Mouse (Mus musculus): ENCODE data around the gene Prss36. TPM values are rescaled to one million over a fixed set of nuclear protein-coding genes. Genes with fewer than 3 reads are reported as not detected.

Prss36 gene
- total and polyA plus RNA-seq, 3 experiments: 6.1 to 8.3 (median 7.7) TPM

- DNase-seq (ENCODE audit: extremely low read depth): peak; percentile 45
- Histone ChIP-seq H3K9ac (ENCODE audit: insufficient read depth, low read depth) (no peak overlapping the region), H3K79me2 (replicated peaks; ENCODE audit: control insufficient read depth, extremely low read depth, insufficient read depth, poor library complexity, severe bottlenecking) (no peaks in the 10 kb centered on the region), H3K27me3 (replicated peaks) (no peaks in the 10 kb centered on the region), H3K36me3 (replicated peaks in 1 of 2; ENCODE audit: control insufficient read depth in 1 of 2, insufficient read depth in 1 of 2, low read length in 1 of 2) (peaks cover 24 to 67% of the 10 kb centered on the region in 2 experiments), H3K4me2 (ENCODE audit: insufficient read depth, low read depth, poor library complexity, severe bottlenecking) (no peak overlapping the region), H3K4me3 (replicated peaks in 1 of 3; ENCODE audit: low read depth in 2 of 3, low read length in 2 of 3, poor library complexity in 1 of 3) (no peak overlapping the region), H3K9me3 (replicated peaks; ENCODE audit: low read length) (no peaks in the 10 kb centered on the region), H3K27ac (ENCODE audit: insufficient read depth, low read depth) (peak overlapping the region; percentile 9; the same call in 1 of the 2 replicates), H3K4me1 (ENCODE audit: control insufficient read depth in 1 of 2, insufficient read depth in 2 of 2) (peaks cover 5 to 20% of the 10 kb centered on the region in 2 experiments)
- dilution Hi-C loops (cut with MboI; ENCODE audit: extremely low pct_ligation_motif_present, extremely low pct_unique_long_range_greater_than_20kb, low sequenced_read_pairs): no loop called here
- in situ Hi-C loops (cut with MboI; ENCODE audit: low pct_ligation_motif_present, low pct_unique_long_range_greater_than_20kb, low sequenced_read_pairs): loop anchor here (10.0 kb wide), 1 partner anchor 1218 kb away; the partner anchor contains the start of gene Coro1a
- TF ChIP-seq RAD21 (IDR thresholded peaks at IDR 0.05; ENCODE audit: low read depth, low read length): no peak
- TF ChIP-seq JUND (conservative IDR thresholded peaks at IDR 0.05; ENCODE audit: low read depth, low read length): no peak
- TF ChIP-seq ELF1 (IDR thresholded peaks at IDR 0.05; ENCODE audit: low read depth, low read length): 0 out of 2 replicates have a peak, but pooled peaks have one; percentile 9
These were observed 23.9 kb downstream of the Prss36 start for GRCm38 (mm10) chr7:127922451-127923275.

DNA sequence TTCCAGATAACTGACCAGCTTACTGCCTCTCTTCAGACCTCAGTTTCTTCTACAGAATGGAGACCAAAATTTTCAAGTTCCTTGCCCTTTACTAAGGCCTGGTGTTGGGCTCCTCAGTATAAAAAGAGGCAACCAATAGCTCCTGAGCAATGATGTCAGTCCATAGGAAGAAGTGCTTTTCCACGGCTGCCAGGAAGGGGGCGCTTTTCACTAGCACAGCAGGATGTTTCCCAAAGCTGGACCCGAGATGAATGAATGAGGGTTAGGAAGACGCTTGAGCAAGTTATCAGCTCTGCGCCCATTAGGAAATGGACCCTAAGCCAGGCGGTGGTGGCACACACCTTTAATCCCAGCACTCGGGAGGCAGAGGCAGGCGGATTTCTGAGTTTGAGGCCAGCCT lies 25.0 kb downstream of the Prss36 start:
- Histone ChIP-seq H3K9me3 (replicated peaks; ENCODE audit: low read length) (no peaks in the 10 kb centered on the region), H3K4me3 (replicated peaks in 1 of 3; ENCODE audit: low read depth in 2 of 3, low read length in 2 of 3, poor library complexity in 1 of 3) (no peak overlapping the region), H3K4me2 (ENCODE audit: insufficient read depth, low read depth, poor library complexity, severe bottlenecking) (no peak overlapping the region), H3K36me3 (replicated peaks in 1 of 2; ENCODE audit: control insufficient read depth in 1 of 2, insufficient read depth in 1 of 2, low read length in 1 of 2) (peaks cover 26 to 65% of the 10 kb centered on the region in 2 experiments), H3K9ac (ENCODE audit: insufficient read depth, low read depth) (no peak overlapping the region), H3K79me2 (replicated peaks; ENCODE audit: control insufficient read depth, extremely low read depth, insufficient read depth, poor library complexity, severe bottlenecking) (no peaks in the 10 kb centered on the region), H3K27me3 (replicated peaks) (no peaks in the 10 kb centered on the region), H3K27ac (ENCODE audit: insufficient read depth, low read depth) (no peak overlapping the region), H3K4me1 (ENCODE audit: control insufficient read depth in 1 of 2, insufficient read depth in 2 of 2) (peaks cover 8 to 28% of the 10 kb centered on the region in 2 experiments)
- peak; percentile 56 for DNase-seq (ENCODE audit: extremely low read depth)
- dilution Hi-C loops (cut with MboI; ENCODE audit: extremely low pct_ligation_motif_present, extremely low pct_unique_long_range_greater_than_20kb, low sequenced_read_pairs) (no loop called here), in situ Hi-C loops (cut with MboI; ENCODE audit: low pct_ligation_motif_present, low pct_unique_long_range_greater_than_20kb, low sequenced_read_pairs) (loop anchor here (10.0 kb wide), 1 partner anchor 1217 kb away; the partner anchor contains the start of gene Coro1a)
- TF ChIP-seq ETS1 (conservative IDR thresholded peaks at IDR 0.05; ENCODE audit: low read depth, low read length) (no peak), CTCF (conservative IDR thresholded peaks at IDR 0.05 in 1 of 2, IDR thresholded peaks at IDR 0.05 in 1 of 2; ENCODE audit: low read depth in 2 of 2, low read length in 2 of 2) (peak; percentile 11 to 70; a peak in 2 of 4 replicates), SMC3 (IDR thresholded peaks at IDR 0.05; ENCODE audit: low read depth, low read length) (peak; percentile 44), RCOR1 (conservative IDR thresholded peaks at IDR 0.05; ENCODE audit: low read depth, low read length) (no peak), RAD21 (IDR thresholded peaks at IDR 0.05; ENCODE audit: low read depth, low read length) (peak; percentile 47)

GRCm38 (mm10) chr7:127919290-127919689 lies 27.2 kb downstream of the Prss36 start:
- TF ChIP-seq ZNF384 (IDR thresholded peaks at IDR 0.05; ENCODE audit: low read depth, low read length) (0 out of 2 replicates have a peak, but pooled peaks have one; percentile 11), CTCF (conservative IDR thresholded peaks at IDR 0.05 in 1 of 2, IDR thresholded peaks at IDR 0.05 in 1 of 2; ENCODE audit: low read depth in 2 of 2, low read length in 2 of 2) (peak; percentile 8 to 62; a peak in 2 of 4 replicates), MYC (IDR thresholded peaks at IDR 0.05; ENCODE audit: low read depth, low read length) (no peak), RAD21 (IDR thresholded peaks at IDR 0.05; ENCODE audit: low read depth, low read length) (peak; percentile 29), ETS1 (conservative IDR thresholded peaks at IDR 0.05; ENCODE audit: low read depth, low read length) (no peak)
- Histone ChIP-seq H3K27me3 (replicated peaks) (no peaks in the 10 kb centered on the region), H3K9ac (ENCODE audit: insufficient read depth, low read depth) (no peak overlapping the region), H3K36me3 (replicated peaks in 1 of 2; ENCODE audit: control insufficient read depth in 1 of 2, insufficient read depth in 1 of 2, low read length in 1 of 2) (peaks cover 12 to 47% of the 10 kb centered on the region in 2 experiments), H3K9me3 (replicated peaks; ENCODE audit: low read length) (no peaks in the 10 kb centered on the region), H3K4me2 (ENCODE audit: insufficient read depth, low read depth, poor library complexity, severe bottlenecking) (no peak overlapping the region), H3K79me2 (replicated peaks; ENCODE audit: control insufficient read depth, extremely low read depth, insufficient read depth, poor library complexity, severe bottlenecking) (no peaks in the 10 kb centered on the region), H3K27ac (ENCODE audit: insufficient read depth, low read depth) (no peak overlapping the region), H3K4me3 (replicated peaks in 1 of 3; ENCODE audit: low read depth in 2 of 3, low read length in 2 of 3, poor library complexity in 1 of 3) (no peak overlapping the region), H3K4me1 (ENCODE audit: control insufficient read depth in 1 of 2, insufficient read depth in 2 of 2) (peaks cover 8 to 42% of the 10 kb centered on the region in 2 experiments)
- in situ Hi-C loops (cut with MboI; ENCODE audit: low pct_ligation_motif_present, low pct_unique_long_range_greater_than_20kb, low sequenced_read_pairs) (no loop called here), dilution Hi-C loops (cut with MboI; ENCODE audit: extremely low pct_ligation_motif_present, extremely low pct_unique_long_range_greater_than_20kb, low sequenced_read_pairs) (no loop called here)
- peak; percentile 54 for DNase-seq (ENCODE audit: extremely low read depth)
